Mouse (Mus musculus) midbrain, embryonic 10.5 days (tissue): ENCODE results near the gene Gngt2. TPM values are rescaled to one million over a fixed set of nuclear protein-coding genes. Genes with fewer than 3 reads are reported as not detected.
A peak's percentile ranks its signal among the peaks of the same experiment; 100 is the strongest.
"Not testable (repeated sequence)": the region's sequence is repeated elsewhere in the genome, so short reads cannot be mapped to it uniquely, and the experiment has no call there.

Source experiments
- DNase-seq: peaks from one replicate; pipeline ENCODE4 v3.0.0-alpha.2; 2017; ENCODE audit warnings: low spot score
- H3K27ac ChIP-seq: fragments of 300-500 bp; sonication (generic); replicated peaks from 2 replicates; pipeline ENCODE4 v1.5.1; 2016; ENCODE audit warnings: mild to moderate bottlenecking
- H3K27me3 ChIP-seq: fragments of 300-500 bp; sonication (generic); 2 replicates; pipeline ENCODE4 v1.6.1; 2016; ENCODE audit warnings: low read depth, mild to moderate bottlenecking; ENCODE audit not compliant: poor library complexity, severe bottlenecking
- H3K36me3 ChIP-seq: fragments of 300-500 bp; sonication (generic); 2 replicates; pipeline ENCODE4 v1.6.1; 2016; ENCODE audit warnings: mild to moderate bottlenecking, moderate library complexity
- H3K4me1 ChIP-seq: fragments of 300-500 bp; sonication (generic); 2 replicates; pipeline ENCODE4 v1.6.1; 2016
- H3K4me3 ChIP-seq: fragments of 300-500 bp; sonication (generic); 2 replicates; pipeline ENCODE4 v1.5.1; 2016; ENCODE audit warnings: mild to moderate bottlenecking, moderate library complexity
- H3K9me3 ChIP-seq: fragments of 300-500 bp; sonication (generic); replicated peaks from 2 replicates; pipeline ENCODE4 v1.6.1; 2016; ENCODE audit warnings: mild to moderate bottlenecking
- WGBS: fragments of 180-500 bp; shearing (Covaris S2); methylation state at CpG from one replicate; pipeline ENCODE4 v1.1.7; 2016; 5-methylcytosine and 5-hydroxymethylcytosine counted together
- polyA plus RNA-seq: library from polyadenylated mRNA; unstranded; fragments of >200 nt; fragmentation: Nextera tagmentation; extraction: Ambion mirVana; gene quantifications from 2 replicates; pipeline ENCODE4 v1.2.1, GENCODE M21; 2016

Gngt2 gene
- polyA plus RNA-seq, 1 experiment from 2014 or later, result 6.1 TPM

GRCm38 (mm10) chr11:95857716-95858527 lies 20.9 kb downstream of the Gngt2 start:
- Histone ChIP-seq H3K4me1 (peaks cover 22% of the 10 kb centered on the region), H3K4me3 (peak overlapping the region; percentile 70), H3K27me3 (no peaks in the 10 kb centered on the region), H3K36me3 (no peaks in the 10 kb centered on the region), H3K9me3 (peaks cover 8% of the 10 kb centered on the region; the same call in 1 of the 2 replicates), H3K27ac (peak overlapping the region; percentile 87)
- DNase-seq, result no peak
- 24% methylated on average over 21 of the region's 21 CpGs for WGBS

GRCm38 (mm10) chr11:95858528-95859467 lies 21.8 kb downstream of the Gngt2 start:
- H3K36me3 ChIP-seq, result no peaks in the 10 kb centered on the region
- peaks cover 7% of the 10 kb centered on the region; the same call in 1 of the 2 replicates for H3K9me3 ChIP-seq
- H3K27me3 ChIP-seq, result no peaks in the 10 kb centered on the region
- H3K4me1 ChIP-seq, result peaks cover 22% of the 10 kb centered on the region
- H3K27ac ChIP-seq, result peak overlapping the region; percentile 87
- peak; percentile 97 for DNase-seq
- H3K4me3 ChIP-seq, result peak overlapping the region; percentile 70
- under 1% methylated on average over 58 of the region's 58 CpGs for WGBS

- Histone ChIP-seq H3K4me3 (peak overlapping the region; percentile 70), H3K36me3 (no peaks in the 10 kb centered on the region), H3K27ac (peak overlapping the region; percentile 87), H3K9me3 (peaks cover under 1% of the 10 kb centered on the region; the same call in 1 of the 2 replicates), H3K4me1 (peaks cover 22% of the 10 kb centered on the region), H3K27me3 (no peaks in the 10 kb centered on the region)
- under 1% methylated on average over 35 of the region's 35 CpGs for WGBS
- DNase-seq, result peak; percentile 81
Observed at GRCm38 (mm10) chr11:95859468-95859855, 22.4 kb downstream of the Gngt2 start.

DNA sequence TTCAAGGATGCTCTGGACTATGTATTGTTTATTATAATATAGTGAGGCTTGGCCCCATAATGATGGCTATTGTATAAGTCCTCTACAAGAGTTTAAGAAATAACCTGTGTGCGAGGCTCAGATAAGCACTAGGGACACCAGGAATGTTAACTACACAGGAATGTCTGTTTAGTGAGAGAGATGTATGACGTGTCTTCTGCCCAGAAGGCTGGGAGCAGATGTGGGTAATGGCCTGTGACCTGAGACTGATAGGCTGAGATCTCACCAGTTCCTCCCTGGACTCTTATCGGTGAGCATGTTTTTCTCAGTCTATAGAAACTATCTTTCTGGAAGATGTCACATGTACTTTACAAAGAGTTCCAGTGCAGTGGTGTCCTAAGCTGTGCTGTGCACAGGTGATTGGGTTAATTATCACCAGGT lies 23.1 kb downstream of the Gngt2 start:
- peak overlapping the region; percentile 70 for H3K4me3 ChIP-seq
- peak overlapping the region; percentile 87 for H3K27ac ChIP-seq
- H3K9me3 ChIP-seq, result no peaks in the 10 kb centered on the region
- H3K36me3 ChIP-seq, result no peaks in the 10 kb centered on the region
- no peaks in the 10 kb centered on the region for H3K27me3 ChIP-seq
- peaks cover 22% of the 10 kb centered on the region for H3K4me1 ChIP-seq
- WGBS, result 48% methylated on average over 3 of the region's 3 CpGs
- DNase-seq, result no peak

GRCm38 (mm10) chr11:95861397-95861796 lies 24.4 kb downstream of the Gngt2 start:
- whole genome bisulfite sequencing, result 97% methylated on average over 8 of the region's 8 CpGs
- no peaks in the 10 kb centered on the region for H3K9me3 ChIP-seq

DNA sequence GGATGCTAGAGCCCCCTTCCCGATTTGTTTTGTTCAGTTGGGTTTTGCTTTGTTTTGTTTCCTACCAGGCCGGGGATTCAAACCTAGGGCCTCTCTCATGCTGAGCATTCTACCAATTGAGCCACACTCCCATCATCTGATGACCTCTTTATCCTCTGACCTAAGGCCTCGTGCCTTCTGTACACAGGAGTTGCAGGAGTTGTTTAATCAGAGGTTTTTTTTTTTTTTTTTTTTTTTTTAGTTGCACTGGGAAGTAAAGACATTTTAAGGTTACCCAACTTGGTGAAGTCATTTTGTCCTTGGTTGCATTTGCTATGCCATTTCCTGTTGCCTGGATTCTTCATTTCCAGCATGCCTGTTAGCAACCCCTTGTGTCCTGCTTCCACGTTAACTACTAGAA lies 32.4 kb downstream of the Gngt2 start:
- Histone ChIP-seq H3K4me1 (no peaks in the 10 kb centered on the region), H3K27me3 (no peaks in the 10 kb centered on the region), H3K9me3 (no peaks in the 10 kb centered on the region), H3K27ac (no peak overlapping the region), H3K4me3 (no peak overlapping the region), H3K36me3 (no peaks in the 10 kb centered on the region)
- no peak for DNase-seq
- WGBS, result 79% methylated on average over 4 of the region's 4 CpGs

More at GRCm38 (mm10) chr11:95861397-95861796, 24.4 kb downstream of the Gngt2 start:
- no peaks in the 10 kb centered on the region for H3K27me3 ChIP-seq
- no peak overlapping the region for H3K4me3 ChIP-seq
- peaks cover 22% of the 10 kb centered on the region for H3K4me1 ChIP-seq
- no peak for DNase-seq
- no peaks in the 10 kb centered on the region for H3K36me3 ChIP-seq
- no peak overlapping the region for H3K27ac ChIP-seq

DNA sequence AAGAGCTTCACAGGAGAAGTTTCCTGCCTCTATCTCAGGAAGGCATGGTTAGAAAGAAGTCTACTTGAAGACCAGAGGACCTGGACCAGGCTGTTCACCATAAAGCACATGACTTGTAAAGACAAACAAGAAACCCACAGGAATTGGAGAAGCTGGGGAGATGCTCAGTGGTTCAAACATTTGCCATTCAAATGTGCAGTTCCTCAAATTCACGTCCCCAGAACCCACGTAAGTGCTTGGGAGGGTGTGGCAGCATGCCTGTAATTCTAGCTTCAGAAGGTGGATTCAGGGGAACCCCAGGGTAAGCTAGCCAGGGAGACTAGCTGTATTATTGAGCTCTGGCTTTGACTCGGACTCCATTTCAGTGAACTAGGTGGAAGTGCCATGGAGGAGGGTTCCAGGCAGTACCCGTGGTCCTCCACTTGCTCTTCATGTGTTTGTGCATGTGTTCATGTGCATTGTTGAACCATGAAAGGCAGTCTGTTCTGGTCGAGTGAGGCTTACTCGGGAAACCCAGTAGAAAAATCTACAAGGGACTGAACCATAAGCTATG lies 33.0 kb downstream of the Gngt2 start:
- no peaks in the 10 kb centered on the region for H3K9me3 ChIP-seq
- WGBS, result 81% methylated on average over 6 of the region's 6 CpGs
- no peak overlapping the region for H3K27ac ChIP-seq
- no peaks in the 10 kb centered on the region for H3K36me3 ChIP-seq
- no peaks in the 10 kb centered on the region for H3K4me1 ChIP-seq
- no peak overlapping the region for H3K4me3 ChIP-seq
- H3K27me3 ChIP-seq, result no peaks in the 10 kb centered on the region
- no peak for DNase-seq

DNA sequence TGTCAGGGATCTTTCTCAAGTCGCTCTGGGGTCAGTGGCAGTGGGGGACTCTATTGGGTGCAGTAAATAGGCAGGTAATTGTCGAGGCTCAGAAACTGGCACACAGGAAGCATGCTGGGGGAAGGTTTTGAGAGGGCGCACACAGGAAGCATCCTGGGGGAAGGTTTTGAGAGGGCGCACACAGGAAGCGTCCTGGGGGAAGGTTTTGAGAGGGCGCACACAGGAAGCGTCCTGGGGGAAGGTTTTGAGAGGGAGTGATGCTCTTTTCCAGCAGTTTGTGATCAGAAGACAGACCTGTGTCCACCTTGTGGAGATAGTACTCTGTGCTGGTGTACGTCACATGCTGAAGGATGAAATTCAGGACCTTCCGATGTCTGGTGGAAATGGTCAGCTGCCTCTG lies 38.8 kb downstream of the Gngt2 start:
- Histone ChIP-seq H3K36me3 (no peaks in the 10 kb centered on the region), H3K27me3 (no peaks in the 10 kb centered on the region), H3K27ac (no peak overlapping the region), H3K4me1 (no peaks in the 10 kb centered on the region), H3K4me3 (0 out of 2 replicates have a peak overlapping the region, but pooled peaks have one; percentile 11), H3K9me3 (no peaks in the 10 kb centered on the region)
- WGBS, result 26% methylated on average over 9 of the region's 9 CpGs
- no peak for DNase-seq

DNA sequence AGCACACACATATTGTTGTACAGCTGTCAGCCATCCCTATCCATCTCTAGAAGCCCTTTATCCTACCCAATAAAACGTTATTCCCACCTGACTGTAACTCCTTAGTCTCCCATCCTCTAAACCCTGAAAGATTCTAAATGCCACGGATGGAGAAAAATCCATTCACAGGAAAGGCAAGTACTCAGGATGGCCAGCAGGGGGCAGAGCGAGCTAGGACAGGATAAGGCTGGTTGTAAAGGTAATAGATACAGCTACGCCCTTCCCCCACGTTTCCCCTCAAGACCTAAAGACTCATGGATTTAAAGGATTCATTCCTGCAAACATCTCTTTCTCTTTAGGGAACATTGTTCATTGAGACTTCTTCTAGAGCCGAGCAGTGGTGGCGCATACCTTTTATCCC lies 39.3 kb downstream of the Gngt2 start:
- Histone ChIP-seq H3K27ac (no peak overlapping the region), H3K27me3 (peaks cover 2% of the 10 kb centered on the region), H3K9me3 (no peaks in the 10 kb centered on the region), H3K36me3 (no peaks in the 10 kb centered on the region), H3K4me1 (no peaks in the 10 kb centered on the region), H3K4me3 (0 out of 2 replicates have a peak overlapping the region, but pooled peaks have one; percentile 11)
- WGBS, result 19% methylated on average over 7 of the region's 7 CpGs
- peak; percentile 67 for DNase-seq

DNA sequence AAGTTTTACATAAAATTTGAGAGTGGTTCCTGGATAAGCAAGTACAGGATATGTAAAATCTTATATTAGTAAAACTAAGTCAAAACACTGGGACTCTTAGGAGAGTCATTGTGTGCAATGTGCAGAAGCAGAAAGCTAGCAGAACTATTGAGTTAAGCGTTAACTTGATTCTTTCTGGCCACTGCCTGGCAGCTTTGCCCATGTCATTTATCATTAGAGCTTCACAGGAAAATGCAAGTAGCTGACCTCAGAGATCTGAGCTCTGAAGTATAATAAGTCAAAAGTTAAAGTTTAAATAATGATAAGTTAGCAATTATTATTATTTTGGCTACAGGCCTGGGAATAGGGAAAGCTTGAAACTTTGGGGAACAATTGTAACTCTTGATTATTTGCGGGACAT lies 42.8 kb downstream of the Gngt2 start:
- not testable (repeated sequence) for H3K4me1 ChIP-seq, H3K9me3 ChIP-seq, H3K4me3 ChIP-seq, H3K27me3 ChIP-seq, H3K36me3 ChIP-seq, DNase-seq, H3K27ac ChIP-seq
- WGBS, result 83% methylated on average over 2 of the region's 2 CpGs

DNA sequence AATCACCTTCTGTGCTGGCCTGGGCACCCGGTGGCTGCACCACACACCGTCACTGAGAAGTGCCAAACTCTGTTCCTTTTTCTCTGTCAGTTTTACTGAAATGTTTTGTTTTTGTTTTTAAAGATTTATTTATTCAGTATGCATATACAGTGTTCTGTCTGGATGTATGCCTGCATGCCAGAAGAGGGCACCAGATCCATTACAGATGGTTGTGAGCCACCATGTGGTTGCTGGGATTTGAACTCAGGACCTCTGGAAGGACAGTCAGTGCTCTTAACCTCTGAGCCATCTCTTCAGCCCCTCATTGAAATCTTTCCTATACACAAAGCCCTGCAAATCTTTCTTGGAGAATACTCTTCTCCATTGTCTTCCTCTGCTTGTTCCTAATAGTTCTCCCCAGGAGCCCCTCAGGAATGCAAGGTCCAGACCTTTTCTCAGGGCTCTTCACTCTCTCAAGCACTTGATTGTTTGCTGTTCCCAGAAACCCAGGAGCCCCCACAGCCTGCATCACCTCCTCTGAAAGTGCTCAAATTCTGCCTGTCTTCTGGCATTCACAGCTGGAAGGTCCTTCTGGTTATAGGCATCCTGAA lies 53.5 kb downstream of the Gngt2 start:
- Histone ChIP-seq H3K4me1 (0 out of 2 replicates have a peak, but pooled peaks cover 2% of the 10 kb centered on the region), H3K36me3 (no peaks in the 10 kb centered on the region), H3K4me3 (no peak overlapping the region), H3K27ac (no peak overlapping the region), H3K27me3 (no peaks in the 10 kb centered on the region), H3K9me3 (0 out of 2 replicates have a peak, but pooled peaks cover 4% of the 10 kb centered on the region)
- 81% methylated on average over 2 of the region's 2 CpGs for WGBS
- no peak for DNase-seq
